Mouse (Mus musculus) embryo, embryonic 9.5 days (tissue): ENCODE measurements around the gene Bpifb6.

Source experiments
- DNase-seq: peaks from one replicate; pipeline ENCODE4 v3.0.0-alpha.2; 2017; ENCODE audit errors: extremely low spot score

Bpifb6 gene

DNA sequence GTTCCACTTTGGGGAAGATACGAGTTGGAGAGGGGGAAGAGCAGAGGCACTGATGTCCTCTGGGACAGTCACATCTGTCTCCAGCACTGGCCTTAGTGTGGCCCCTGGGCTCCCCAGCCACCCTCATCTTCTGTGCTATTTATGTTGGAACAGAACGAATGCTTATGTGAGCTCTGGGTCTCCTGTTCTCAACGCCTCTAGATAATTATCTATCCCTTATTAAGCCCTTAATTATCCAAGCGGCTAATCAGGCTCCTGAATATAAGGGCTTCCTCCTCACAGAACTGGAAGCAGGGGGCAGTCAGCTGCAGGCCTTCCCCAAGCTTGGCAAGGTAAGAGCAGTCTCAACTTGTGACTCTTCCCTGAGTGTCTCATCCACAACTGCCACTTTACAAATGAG lies at the start of gene Bpifb6:
TSS of gene Bpifb6 (plus strand) at position 301 of the 400 bp plus-strand sequence.
- no peak for DNase-seq

DNA sequence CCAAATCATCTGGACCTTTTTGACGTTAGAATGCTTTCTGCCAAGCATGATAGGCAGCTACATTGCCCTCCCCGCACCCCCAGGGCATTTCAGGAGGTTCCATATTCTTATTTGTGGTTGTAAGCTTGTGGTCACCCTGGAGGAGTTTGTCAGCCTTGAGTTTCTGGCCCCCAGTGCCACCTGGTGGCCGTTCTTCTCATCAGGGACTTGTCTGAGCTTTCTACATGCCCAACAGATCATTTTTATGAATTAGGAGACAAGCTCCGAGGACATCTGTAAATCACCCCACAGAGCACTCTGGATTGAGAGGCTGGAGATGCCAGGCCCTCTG lies 49.2 kb upstream of the Bpifb6 start:
- peak; percentile 49 for DNase-seq

DNA sequence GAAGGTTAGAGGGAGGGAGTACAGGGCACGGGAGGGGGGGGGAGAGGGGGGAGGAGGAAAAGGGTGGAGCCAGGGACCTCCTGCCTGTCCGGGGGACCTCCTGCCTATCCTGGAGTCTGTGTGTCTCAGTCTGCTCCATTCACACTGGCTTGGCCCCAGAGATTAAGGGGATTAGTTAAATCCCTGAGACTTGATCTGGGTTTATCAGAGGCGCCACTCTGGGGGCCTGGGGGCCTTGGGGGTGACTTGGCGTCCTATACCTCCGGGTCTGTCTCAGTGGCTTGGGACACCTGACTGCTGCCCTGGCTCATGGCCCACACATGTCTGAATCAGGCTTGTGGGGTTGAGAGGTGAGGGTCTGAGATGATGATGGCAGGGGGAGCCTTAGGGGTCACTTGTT lies 46.6 kb upstream of the Bpifb6 start:
- peak; percentile 11 for DNase-seq

DNA sequence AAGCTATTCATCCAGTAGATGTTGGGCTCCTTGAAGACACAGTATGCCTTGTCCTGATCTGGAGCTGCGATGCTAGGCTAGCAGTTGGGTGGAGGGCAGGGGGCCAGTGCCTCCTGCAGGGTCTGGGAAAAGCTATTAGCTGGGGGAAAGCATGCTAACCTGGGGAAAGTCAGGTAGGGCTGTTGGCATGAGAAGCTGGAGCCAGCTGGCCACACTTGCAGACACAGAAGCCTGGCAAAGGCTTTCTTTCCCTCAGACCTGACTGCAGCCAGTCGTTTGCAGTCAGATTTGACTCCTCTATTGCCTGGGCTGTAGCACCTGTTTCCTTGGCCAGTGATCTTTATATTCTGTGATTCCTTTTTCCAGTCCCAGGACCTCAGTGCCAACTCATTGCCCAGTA lies 40.6 kb upstream of the Bpifb6 start:
- no peak for DNase-seq

DNA sequence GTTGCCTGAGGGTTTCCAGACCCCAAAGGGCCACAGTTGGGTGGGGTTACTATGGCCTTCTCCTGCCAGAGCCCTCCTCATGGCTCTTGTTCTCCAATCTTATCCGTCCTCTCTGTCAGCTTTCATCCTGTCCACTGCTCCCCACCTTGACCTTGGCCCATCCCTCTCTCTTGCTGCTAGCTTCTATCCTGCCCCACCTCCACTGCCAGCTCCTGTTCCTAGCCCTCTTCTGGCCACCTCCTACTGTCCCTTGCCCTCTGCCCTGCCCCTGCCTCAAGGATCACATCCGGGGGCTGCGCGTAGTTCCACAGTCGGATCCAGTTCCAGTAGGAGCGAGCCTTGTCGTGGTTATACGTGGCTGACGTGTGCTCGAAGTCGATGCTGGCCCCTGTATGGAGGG lies 39.9 kb upstream of the Bpifb6 start:
- DNase-seq: no peak

DNA sequence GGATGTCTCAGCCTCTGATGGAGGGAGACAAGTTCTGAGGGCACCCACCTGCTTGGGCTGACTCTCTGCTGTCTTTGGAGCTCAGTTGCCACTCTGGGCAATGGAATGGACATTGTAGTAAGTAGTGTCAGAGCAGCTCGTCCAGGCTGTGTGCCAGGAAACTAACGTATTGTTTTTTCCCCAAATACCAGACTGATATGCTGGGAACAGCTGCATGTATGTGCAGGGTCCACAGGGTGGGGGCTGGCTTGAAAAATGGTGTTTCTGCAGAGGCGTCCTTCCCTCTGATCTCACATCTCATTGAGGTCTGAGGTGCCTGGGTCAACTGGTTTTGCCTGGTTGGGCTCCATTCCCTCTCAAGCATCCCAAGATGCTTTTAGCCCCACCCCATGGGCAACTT lies 39.5 kb upstream of the Bpifb6 start:
- DNase-seq: no peak

DNA sequence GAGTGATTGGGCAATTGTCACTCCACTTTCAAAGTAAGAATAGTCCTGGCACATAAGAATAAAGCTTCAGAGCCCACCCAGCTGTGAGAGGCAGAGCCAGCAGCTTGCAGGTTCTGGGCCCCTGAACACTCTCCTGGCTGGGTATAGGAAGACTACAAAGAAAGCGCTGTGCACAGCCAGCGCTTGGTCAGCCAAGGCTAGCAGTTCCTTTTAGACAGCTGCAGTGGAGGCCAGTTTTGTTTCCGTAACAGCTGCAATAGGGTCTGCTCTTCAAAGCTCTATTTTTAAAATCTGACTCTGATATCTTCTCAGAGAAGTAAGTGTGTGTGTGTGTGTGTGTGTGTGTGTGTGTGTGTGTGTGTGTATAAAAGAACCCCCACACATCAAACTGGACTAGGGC lies 38.2 kb upstream of the Bpifb6 start:
- no peak for DNase-seq

DNA sequence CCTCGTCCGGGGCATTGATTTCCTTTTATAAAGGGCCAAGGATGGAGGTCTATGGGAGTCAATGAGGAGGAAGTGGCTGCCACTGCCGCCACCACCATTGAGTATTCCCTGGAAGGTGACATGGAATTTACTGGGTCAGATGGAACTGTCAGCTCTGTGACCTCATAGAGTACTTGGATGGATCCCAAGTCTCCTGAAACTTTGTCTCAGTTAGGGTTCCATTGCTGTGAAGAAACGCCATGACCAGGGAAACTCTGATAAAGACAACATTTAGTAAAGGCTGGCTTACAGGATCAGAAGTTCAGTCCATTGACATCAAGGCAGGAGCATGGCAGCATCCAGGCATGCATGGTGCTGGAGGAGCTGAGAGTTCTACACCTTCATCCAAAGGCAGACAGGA lies 29.2 kb upstream of the Bpifb6 start, which contains the start of gene Sun5:
TSS of gene Sun5 (minus strand) at position 101 of the 400 bp plus-strand sequence.
- DNase-seq: no peak

DNA sequence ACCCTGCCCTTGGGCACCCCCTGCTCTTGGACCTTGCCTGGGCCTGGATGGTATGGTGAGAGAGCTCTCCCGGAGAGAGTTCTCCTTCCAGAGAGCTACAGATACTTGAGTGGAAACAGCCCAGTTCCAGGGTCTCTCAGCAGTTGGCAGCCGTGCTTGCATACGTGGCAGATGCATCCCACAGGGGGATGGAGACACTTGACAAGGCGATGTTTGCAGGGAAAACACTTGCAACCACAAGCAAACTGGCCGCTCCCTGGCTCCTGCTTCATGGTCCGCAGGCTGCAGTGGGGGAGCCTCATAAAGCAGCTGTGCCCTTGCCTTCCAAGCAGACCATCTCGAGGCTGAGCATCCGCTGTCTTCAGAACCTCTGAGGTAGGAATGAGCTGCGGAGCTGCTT lies 25.4 kb upstream of the Bpifb6 start, which contains the start of gene Bpifb2:
TSS of gene Bpifb2 (plus strand) at position 301 of the 400 bp plus-strand sequence.
- no peak for DNase-seq

DNA sequence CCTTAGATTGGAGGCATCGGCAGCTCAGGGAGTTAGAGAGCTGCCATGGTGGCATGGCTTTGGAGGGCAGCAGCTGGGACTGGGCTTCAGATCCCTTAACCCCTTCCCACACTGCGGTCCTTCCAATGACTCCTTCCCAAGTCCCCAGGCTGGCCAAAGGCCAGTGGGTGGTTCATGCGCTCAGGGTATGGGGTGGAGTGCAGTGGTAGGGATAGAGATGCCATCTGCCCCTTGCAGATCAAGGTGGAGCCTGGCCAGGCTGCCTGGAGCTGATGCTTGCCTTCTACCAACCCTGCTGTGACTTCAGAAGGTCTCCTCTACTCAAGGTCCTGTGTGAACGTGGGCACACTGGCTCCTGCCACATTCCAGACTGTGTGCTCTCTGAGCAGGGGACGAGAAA lies 1.1 kb upstream of the Bpifb6 start:
- DNase-seq: no peak

DNA sequence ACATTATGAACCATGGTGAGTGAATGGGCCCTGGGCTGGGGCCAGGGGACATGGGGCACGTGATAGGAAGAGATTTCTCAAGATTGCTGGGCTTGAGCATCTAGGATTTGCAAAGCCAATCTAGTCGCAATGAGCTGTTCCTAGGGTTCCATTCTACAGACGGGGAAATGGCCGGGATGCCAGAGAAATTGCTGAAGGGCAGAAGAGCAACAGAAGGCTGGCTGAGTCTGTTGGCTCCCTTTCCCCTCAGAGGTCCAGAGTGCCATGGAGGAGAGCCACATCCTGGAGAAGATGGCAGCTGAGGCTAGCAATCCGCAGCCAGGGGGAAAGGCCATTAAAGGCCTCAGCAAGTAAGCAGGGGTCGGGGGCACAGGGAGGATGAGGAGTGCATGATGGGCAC lies 2.5 kb downstream of the Bpifb6 start:
- no peak for DNase-seq

DNA sequence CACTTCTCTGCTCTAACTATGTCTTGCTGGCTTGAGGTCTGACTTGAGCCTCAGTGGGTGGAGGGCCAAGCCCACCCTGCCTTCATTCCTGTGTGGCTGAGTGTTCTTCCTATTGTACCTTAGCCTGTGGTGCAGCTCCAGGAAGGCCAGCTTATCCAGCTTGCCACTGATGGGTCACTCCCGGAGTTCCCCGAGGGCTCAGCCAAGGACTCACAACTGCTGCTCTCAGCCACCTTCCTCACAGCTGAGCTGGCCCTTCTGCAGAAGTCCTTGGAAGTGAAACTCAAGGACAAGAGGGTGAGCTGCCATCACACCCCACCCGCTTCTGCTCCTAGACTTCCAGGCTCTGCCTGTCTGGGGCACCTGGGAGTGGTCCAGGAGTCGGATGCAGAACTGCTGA lies 6.4 kb downstream of the Bpifb6 start:
- no peak for DNase-seq

DNA sequence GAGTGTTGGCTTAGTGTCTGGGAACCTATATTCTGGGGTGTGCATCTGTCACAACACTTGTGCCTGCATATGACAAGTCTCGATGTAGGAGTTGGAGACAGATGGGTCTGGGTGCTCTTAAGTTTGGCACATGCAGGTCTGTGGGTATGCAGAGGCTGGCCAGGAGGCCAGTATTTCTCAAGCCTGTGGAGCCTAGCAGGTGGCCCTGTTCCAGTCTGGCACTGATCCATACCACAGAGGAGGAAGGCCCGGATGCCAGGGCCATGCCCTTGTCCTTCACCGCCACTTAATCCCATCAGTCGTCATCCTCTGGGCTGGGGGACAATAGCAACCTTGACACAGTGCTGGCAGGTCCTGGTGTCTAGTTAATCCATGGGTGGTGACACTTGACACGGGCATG lies 14.0 kb downstream of the Bpifb6 start:
- no peak for DNase-seq

DNA sequence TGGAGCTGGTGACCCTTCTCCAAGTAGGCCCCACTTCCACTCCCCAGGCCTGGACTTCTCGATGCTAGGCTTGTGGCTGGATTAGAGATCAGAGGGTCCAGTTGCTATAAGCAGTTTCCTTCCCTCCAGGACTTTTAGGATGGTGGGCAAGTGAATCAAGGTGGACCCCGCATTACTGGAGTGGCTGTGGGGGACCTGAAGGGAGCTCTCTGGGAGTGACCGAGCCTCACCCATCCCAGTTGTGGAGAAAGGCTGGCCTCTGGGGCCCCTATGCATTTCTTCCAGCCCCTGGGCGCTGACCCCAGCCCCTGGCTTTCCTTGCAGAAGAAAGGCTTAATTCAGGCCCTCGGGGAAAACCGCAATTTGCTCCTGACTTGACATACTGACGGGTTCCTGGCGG lies 17.7 kb downstream of the Bpifb6 start, which contains the start of gene Bpifb3:
TSS of gene Bpifb3 (plus strand) at position 301 of the 400 bp plus-strand sequence.
- no peak for DNase-seq

DNA sequence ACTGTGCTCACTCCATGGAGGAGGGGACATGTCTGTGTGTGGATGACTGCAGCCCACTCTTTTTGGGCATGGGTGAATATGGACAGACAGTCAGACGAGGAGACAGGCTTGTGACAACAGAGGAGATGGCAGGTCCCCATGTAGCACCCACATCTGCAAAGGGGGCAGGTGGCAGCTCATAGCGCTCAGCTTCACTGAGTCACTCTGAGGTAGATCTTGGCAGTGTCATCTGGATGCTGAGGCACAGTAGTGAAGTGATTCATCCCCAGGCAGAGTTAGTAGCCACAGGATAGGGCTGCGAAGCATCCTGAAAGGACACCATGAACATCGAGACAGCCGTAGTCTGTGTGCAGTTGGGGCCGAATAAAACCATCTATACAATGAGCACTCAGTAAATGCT lies 21.1 kb downstream of the Bpifb6 start:
- no peak for DNase-seq

DNA sequence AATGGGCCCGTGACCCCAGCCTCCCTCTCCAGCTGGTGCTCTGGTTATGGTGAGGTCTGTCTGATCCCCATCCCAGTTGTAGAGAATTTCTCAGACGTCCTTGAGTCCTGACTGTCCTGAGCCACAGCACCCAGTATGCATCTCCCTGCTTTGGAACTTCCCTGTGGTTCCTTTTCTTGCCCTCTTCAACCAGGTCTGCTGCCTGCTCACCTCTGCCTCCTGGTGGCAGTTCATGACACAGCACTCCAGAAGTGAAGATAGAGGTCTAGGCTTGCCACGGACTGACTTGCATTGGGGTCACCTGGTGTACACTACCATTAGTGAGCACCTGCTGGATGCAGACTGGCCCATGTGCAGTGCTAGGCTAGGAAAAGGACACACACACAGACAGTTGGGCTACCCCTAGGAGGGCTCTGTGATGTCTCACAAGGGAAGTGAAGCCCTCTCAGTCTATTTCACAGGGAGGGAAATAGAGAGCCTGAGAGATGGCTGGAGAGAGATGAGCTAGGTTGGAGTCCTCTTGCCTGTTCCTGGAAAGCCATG lies 29.8 kb downstream of the Bpifb6 start:
- peak; percentile 61 for DNase-seq

DNA sequence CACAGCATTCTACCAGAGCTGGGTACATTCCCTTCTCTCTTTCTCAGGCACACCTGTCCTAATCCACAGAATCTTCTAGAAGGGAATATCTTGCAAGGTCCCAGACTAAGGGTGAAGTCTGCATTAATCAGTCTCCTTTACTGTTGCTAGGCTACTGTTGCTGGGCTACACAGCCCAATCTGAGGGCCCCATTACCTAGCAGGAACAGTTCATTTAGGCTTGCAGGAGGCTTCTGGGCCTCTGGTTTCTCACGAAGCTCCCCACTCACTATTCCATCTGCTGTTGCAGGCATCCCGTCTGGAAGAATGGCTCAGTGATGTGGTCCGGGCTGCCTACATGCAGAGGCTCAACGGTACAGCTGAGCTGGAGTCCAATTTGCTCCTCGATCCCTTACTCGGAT lies 30.9 kb downstream of the Bpifb6 start:
- DNase-seq: no peak

DNA sequence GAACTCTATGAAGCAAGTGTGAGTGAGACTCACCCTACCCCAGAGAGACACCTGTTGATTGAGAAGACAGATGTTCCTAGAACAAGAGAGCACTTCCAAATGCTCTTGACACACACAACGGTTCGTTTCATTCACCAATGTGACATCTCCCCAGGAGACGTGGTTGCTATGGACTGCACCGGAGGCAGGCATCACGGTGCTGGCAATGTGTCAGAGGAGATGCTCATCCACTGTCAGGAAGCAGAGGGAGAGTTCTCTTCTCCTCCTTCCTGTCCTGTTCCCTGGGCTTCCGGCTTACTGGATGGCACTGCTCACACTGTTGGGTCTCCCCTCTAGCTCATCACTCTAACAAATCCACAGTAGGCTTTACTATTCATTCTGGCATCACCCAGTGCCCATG lies 33.1 kb downstream of the Bpifb6 start:
- DNase-seq: no peak

DNA sequence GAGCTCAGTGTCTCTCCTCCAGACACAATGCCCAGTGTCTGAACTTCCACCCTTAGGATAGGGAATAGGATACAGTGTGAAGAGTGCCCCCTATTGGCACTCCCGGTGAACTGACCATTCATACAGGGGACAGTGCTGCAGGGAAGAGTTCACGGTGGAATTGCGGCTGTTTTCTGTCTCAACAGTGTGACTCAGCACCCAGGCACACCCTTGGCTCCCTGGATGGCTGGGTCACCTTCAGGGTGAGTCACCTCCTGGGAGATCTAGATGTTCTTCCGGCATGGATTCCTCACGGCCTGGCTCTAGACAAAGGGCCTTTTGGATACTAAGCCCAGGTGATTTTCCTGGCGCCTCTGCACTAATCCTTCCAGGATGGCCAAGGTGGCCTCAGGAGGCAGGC lies 35.2 kb downstream of the Bpifb6 start:
- no peak for DNase-seq

DNA sequence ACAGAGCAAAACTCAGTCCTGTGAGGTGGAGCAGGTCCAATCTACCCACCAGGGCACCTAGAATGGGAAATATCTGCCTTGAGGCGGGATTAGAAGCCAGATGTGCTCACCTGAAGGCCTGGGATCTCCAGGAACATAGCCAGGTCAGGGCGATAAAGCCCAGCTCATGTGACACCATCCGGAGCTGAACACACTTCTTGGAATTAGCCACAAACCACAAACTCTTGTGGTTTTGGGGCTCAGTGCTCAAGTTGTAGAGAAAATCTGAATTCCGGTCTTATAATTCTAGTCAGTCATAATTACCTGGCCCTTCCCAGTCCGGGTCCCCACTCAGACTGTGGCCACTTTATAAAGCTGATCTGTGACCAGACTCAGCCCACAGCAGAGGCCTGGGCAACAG lies 37.7 kb downstream of the Bpifb6 start, which contains the start of gene Bpifb4:
TSS of gene Bpifb4 (plus strand) at position 370 of the 400 bp plus-strand sequence.
- DNase-seq: no peak

DNA sequence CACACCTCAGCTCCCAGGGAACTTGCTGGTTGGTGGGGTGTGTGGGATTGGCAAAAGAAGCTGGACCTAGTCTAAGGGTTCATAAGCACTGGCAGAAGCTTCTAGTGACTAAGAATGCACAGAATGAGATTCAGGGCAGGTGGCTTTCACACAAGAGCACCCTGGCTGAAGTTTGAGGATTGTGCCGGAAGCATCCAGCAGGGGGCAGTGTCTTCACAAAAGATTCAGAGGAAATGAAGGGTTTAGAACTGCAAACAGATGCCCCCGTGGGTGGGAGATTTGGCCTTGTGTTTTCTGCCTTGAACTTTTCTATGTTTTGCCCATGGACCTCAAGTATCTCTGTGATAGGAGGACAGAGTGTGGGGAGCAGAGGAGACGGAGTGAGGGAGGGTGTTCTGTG lies 43.3 kb downstream of the Bpifb6 start:
- peak; percentile 60 for DNase-seq

DNA sequence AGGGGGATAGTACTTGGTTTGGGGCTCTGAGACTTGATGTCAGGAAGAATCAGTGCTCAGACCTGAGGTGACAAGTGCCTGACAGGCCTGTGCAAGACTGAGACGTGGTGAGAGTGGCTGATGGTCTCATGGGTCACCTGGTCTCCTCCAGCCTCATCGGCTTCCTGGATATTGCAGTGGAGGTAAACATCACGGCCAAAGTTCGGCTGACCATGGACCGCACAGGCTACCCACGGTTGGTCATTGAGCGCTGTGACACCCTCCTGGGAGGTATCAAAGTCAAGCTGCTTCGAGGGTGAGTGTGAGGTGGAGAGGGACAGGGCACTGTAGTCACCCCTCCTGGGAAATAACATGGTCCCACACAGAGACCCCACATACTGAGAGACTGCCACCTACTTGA lies 44.4 kb downstream of the Bpifb6 start:
- no peak for DNase-seq

DNA sequence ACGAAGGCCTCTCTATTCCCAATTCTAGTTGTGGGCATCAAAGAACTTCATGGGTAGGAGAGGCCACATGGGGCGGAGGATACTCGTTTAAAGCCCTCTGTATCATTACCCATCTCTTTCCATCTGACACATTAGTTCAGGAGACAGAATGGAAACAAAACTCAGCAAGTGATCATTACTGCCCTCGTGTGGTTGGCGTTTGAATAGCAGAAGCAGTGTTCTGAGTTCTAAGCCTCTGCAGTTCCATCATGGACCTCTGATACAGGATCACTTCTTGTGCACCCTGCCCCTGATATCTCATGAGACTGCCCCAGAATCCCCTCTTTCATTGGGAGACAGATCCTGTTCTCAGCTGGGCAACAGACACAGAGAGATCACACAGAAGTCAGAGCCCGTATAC lies 52.7 kb downstream of the Bpifb6 start:
- peak; percentile 67 for DNase-seq

DNA sequence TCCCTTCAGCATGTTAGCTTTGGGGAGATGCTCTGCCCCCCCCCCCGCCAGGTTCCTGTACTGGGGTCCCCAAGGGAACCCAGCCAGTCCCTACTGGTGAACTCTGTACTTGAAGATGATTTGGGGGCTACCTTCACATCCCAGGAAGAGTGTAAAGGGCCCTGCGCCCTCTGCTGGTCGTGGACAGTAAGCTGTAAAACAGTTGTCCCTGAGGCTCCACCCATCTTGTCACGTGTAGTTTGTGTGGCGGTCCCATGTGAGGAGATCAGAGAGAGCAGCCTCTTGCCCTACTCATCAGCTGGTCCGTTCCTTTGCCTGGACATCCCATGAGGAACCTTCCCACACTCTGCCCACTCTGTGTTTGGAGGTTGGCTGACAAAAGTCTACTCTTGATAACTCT lies 53.6 kb downstream of the Bpifb6 start:
- DNase-seq: peak; percentile 75
